Mouse (Mus musculus) embryonic facial prominence, embryonic 10.5 days (tissue): ENCODE results near the gene Zfp120. TPM values are rescaled to one million over a fixed set of nuclear protein-coding genes. Genes with fewer than 3 reads are reported as not detected.
"Not testable (repeated sequence)": the region's sequence is repeated elsewhere in the genome, so short reads cannot be mapped to it uniquely, and the experiment has no call there.

Experiments used
- DNase-seq: peaks from one replicate; pipeline ENCODE4 v3.0.0-alpha.2; 2017; ENCODE audit warnings: low spot score
- H3K27ac ChIP-seq: fragments of 300-500 bp; sonication (generic); replicated peaks from 2 replicates; pipeline ENCODE4 v1.5.1; 2016; ENCODE audit warnings: mild to moderate bottlenecking
- H3K27me3 ChIP-seq: fragments of 300-500 bp; sonication (generic); replicated peaks from 2 replicates; pipeline ENCODE4 v1.6.1; 2016; ENCODE audit warnings: low read depth, mild to moderate bottlenecking; ENCODE audit not compliant: poor library complexity, severe bottlenecking
- H3K36me3 ChIP-seq: fragments of 300-500 bp; sonication (generic); replicated peaks from 2 replicates; pipeline ENCODE4 v1.6.1; 2016; ENCODE audit warnings: mild to moderate bottlenecking, moderate library complexity
- H3K4me1 ChIP-seq: fragments of 300-500 bp; sonication (generic); 2 replicates; pipeline ENCODE4 v1.6.1; 2016
- H3K4me3 ChIP-seq: fragments of 300-500 bp; sonication (generic); 2 replicates; pipeline ENCODE4 v1.5.1; 2016; ENCODE audit warnings: mild to moderate bottlenecking, moderate library complexity
- H3K9me3 ChIP-seq: fragments of 300-500 bp; sonication (generic); 2 replicates; pipeline ENCODE4 v1.6.1; 2016; ENCODE audit warnings: mild to moderate bottlenecking
- WGBS: fragments of 180-500 bp; shearing (Covaris S2); methylation state at CpG from one replicate; pipeline ENCODE4 v1.1.7; 2016; 5-methylcytosine and 5-hydroxymethylcytosine counted together
- polyA plus RNA-seq: library from polyadenylated mRNA; unstranded; fragments of >200 nt; fragmentation: Nextera tagmentation; extraction: Ambion mirVana; gene quantifications from 2 replicates; pipeline ENCODE4 v1.2.1, GENCODE M21; 2016

The Zfp120 gene
- polyA plus RNA-seq, result 5.3 and 5.5 TPM in 2 replicates

DNA sequence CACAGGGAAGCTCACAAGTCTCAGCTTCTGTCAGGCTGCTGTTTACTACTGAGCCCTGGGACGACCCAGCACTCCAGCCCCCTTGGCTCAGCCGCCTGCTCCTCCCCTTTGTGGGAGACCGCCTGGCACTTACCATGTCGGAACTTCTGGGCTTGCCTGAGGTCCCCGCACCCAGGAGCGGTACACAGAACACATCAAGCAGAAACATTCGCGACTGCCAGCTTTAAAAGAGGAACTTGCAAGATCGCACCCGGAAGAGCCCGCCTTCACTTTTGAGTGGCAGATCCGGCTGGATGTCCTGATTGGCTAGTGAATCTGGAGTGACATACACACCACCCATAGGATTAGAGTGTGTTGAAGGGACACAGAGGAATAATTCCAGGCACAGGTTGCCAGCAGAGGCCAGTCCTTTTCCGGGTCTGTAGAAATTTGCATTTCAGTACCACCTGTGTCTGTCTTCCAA is at the start of gene Zfp120:
TSS of gene Zfp120 (minus strand) at position 274 of the 463 bp plus-strand sequence.
- DNase-seq, result peak; percentile 85
- Histone ChIP-seq H3K27me3 (no peaks in the 10 kb centered on the region), H3K27ac (peak within 1 kb of the TSS; percentile 84), H3K9me3 (peaks cover 4% of the 10 kb centered on the region), H3K4me1 (peaks cover 6% of the 10 kb centered on the region), H3K4me3 (peak within 1 kb of the TSS; percentile 88), H3K36me3 (peaks cover 20% of the 10 kb centered on the region)
- under 1% methylated on average over 13 of the region's 13 CpGs for WGBS

DNA sequence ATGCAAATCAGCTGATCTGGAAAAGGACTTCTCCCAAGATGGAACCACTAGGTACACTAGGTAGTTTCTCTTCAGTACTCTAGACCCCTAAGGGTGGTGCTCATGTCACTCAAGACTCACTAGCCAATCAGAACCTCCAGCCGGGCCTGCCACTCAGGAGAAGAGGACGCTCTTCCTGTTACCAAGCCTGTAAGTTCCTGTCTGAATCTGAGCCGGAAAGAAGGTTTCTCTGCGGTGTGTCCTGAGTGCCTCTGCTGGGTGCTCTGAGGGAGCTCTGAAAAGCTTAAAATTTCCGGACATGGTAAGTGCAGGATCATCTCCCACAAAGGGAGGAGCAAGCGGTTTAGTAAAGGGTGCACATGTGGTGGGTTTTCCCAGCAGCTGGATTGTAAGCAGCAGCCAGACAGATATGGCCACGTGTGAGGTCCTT is 45.1 kb upstream of the Zfp120 start, which contains the start of gene Gm14139:
TSS of gene Gm14139 (plus strand) at position 186 of the 430 bp plus-strand sequence.
- H3K4me1 ChIP-seq, H3K27me3 ChIP-seq, DNase-seq, H3K4me3 ChIP-seq, H3K36me3 ChIP-seq, H3K27ac ChIP-seq: not testable (repeated sequence)
- 76% methylated on average over 7 of the region's 7 CpGs for WGBS
- peaks cover 11% of the 10 kb centered on the region for H3K9me3 ChIP-seq

DNA sequence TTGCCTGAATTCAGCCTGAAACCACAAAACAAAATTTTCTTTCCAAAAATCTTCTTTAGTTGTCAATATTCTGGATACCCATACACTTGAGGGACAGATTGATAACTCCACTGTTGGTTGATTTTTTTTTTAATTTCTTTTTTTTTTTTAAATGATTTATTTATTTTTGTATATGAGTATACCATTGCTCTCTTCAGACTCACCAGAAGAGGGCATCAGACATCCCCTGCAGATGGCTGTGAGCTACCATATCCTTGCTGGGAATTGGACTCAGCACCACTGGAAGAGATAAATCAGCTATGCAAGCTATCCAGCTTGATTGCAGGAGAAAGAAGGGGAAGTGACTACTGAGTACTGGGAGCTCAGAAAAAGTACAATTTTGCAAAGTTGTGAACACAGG is 44.5 kb upstream of the Zfp120 start:
- DNase-seq, H3K4me1 ChIP-seq, H3K36me3 ChIP-seq, H3K27me3 ChIP-seq, H3K4me3 ChIP-seq, H3K27ac ChIP-seq: not testable (repeated sequence)
- peaks cover 11% of the 10 kb centered on the region for H3K9me3 ChIP-seq

DNA sequence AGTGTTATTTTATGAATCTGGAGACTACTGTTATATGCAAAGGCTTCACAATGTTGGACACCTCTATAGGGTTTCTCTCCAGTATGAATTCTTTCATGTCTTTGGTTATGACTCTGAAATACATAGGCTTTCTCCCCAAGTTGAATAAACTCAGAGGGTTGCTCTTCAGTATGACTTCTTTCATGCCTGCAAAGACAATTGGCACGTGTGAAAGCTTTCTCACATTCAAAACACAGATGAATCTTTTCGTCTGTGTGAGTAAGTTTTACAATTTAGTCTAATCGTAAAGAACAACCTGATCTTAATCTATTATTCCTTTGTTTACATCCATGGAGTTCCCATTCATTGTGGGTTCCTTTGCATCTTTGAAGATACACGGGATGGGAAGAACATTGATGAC is 43.1 kb upstream of the Zfp120 start, which contains the start of gene Gm10770:
TSS of gene Gm10770 (minus strand) at position 101 of the 400 bp plus-strand sequence.
- H3K36me3 ChIP-seq, H3K27ac ChIP-seq, H3K4me3 ChIP-seq, DNase-seq, H3K4me1 ChIP-seq, H3K27me3 ChIP-seq: not testable (repeated sequence)
- H3K9me3 ChIP-seq, result peaks cover 16% of the 10 kb centered on the region
- WGBS, result 79% methylated on average over 4 of the region's 4 CpGs

DNA sequence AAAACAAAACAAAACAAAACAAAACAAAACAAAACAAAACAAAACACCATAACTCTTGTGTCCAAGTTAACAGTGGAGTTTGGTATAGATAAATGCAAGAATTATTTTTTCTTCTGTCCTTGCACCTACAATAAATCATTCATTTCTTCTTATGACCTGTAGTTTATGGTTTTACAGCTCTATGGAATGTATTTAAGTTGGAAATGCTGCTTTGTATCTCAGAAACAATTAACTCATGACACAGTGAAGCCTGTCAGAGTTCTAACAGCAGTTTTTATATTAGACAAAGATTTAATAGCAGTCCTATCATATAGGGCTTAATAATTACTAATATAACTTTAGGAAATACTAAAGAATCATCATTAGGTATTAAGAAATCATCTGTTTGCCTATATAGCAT is 37.3 kb upstream of the Zfp120 start:
- DNase-seq, result no peak
- H3K27me3 ChIP-seq, result no peaks in the 10 kb centered on the region
- H3K4me3 ChIP-seq, result no peak overlapping the region
- H3K9me3 ChIP-seq, result peaks cover 11% of the 10 kb centered on the region
- no peaks in the 10 kb centered on the region for H3K36me3 ChIP-seq
- H3K27ac ChIP-seq, result no peak overlapping the region
- H3K4me1 ChIP-seq, result no peaks in the 10 kb centered on the region

DNA sequence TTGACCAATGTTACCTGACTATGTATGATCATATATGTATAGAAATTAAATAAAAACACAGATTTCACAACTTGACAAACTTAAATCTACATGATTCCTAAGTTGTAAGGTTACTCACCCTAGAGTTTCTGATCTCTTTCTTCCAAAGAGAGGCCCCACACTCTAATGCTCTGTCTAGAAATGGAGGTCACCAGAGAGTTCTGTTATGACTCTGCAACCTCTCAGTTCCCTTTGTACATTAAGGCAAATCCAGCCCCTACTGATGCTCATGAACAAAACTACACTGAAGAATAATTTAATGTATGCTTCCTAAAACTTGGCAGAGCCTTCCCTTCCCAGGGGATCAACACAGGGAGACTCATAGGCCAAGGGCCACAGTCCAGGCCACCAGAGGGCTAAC is 30.2 kb upstream of the Zfp120 start:
- H3K4me1 ChIP-seq, result no peaks in the 10 kb centered on the region
- H3K27ac ChIP-seq, result no peak overlapping the region
- H3K9me3 ChIP-seq, result 0 out of 2 replicates have a peak, but pooled peaks cover 3% of the 10 kb centered on the region
- no peaks in the 10 kb centered on the region for H3K36me3 ChIP-seq
- DNase-seq, result no peak
- H3K27me3 ChIP-seq, result no peaks in the 10 kb centered on the region
- no peak overlapping the region for H3K4me3 ChIP-seq

DNA sequence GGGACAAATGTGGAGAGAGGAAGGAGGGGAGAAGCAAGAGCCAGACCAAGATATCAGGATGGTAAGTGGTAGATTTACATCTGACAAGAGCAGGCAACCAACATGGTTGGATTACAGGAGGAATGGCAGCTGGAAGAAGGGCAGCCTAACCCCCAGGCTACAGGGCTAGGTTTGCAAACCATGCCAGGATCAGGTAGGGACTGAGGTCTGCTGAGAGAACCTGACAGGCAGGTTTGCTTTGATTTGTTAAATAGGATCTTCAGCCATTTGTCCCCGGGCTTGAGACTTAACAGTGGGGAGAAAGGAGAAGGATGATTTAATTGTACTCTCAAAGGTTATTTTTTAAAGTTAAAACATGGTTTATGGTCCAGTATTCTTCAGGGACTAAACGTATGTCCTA is 3.7 kb downstream of the Zfp120 start:
- Histone ChIP-seq H3K27me3 (no peaks in the 10 kb centered on the region), H3K4me3 (no peak overlapping the region), H3K4me1 (peaks cover 6% of the 10 kb centered on the region), H3K36me3 (peaks cover 49% of the 10 kb centered on the region), H3K9me3 (peaks cover 28% of the 10 kb centered on the region), H3K27ac (no peak overlapping the region)
- 81% methylated on average over 2 of the region's 2 CpGs for WGBS
- DNase-seq, result no peak

DNA sequence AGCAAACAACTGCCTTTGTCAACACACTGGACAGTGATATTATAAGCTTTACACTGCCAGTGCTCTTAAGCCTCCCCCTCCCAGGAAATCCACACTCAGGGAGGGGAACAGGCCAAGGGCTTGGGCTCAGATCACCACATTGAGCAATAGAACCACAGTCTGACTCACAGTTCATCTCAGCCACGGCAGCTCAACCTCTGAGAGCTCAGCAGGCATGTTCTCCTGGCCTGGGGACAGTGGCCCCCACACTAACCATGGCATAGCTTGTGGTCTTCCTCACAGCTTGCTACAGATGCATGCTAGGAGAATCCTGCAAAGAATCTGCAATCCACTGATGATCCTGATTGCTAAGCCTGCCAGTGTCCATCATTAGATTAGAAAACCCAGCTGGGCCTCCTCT is 4.5 kb downstream of the Zfp120 start:
- Histone ChIP-seq H3K36me3 (peaks cover 50% of the 10 kb centered on the region), H3K9me3 (peaks cover 29% of the 10 kb centered on the region)
- H3K4me1 ChIP-seq, DNase-seq, H3K4me3 ChIP-seq, H3K27ac ChIP-seq, H3K27me3 ChIP-seq: not testable (repeated sequence)
- WGBS, result 77% methylated on average over 1 of the region's 1 CpGs

DNA sequence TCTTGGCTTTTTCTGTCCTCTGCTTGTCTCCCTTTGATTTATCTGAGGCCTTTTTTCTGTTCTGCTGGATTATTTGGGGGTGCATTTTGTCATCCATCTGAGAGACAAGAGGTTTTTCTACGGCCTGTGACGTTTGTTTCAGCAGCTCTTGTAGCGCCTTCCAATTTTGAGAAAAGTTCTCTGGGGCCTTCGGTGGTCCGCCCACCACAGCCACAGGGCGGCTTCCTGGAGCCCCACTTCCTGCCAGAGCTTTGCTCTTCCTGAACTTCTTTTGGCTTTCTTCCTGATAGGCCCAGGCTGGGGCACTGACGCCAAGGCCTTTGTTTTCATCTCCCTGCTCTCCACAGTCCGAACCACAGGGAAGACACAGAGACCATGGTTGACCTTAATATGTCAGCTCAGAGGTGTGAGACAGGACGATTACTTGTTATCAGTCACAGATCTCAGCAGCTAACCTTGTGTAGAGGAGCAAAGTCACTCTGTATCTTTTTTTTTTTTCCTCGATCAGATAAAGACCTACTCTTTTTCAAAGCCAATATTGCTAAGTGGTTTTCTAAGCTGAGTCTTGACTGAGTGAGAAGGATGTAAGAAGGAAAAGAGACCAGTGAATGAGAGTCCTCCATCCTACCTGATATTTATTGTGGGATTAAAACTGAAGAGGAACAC is 25.1 kb downstream of the Zfp120 start:
- no peaks in the 10 kb centered on the region for H3K4me1 ChIP-seq
- WGBS, result 88% methylated on average over 10 of the region's 10 CpGs

DNA sequence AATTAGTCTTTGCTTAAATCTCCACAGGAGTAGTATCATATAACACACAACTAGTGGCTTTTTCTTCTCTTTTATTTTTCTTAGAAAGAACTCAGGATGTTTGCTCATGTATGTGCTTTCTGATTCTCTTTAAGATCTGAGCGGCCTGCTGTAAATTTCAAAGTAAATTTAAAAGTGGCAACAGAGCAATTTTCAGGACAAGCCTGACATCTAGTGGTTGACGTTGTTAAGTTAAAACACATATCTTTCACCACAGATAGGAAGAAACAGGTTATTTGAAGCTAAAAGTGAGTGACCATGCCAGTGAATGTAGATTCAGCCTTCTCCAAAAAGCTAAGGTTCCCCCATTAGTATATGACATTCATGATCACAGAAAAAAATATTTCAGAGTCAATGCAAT is 36.9 kb downstream of the Zfp120 start:
- H3K27me3 ChIP-seq, H3K4me3 ChIP-seq, H3K9me3 ChIP-seq, DNase-seq, H3K4me1 ChIP-seq, H3K36me3 ChIP-seq, H3K27ac ChIP-seq: not testable (repeated sequence)
- 28% methylated on average over 2 of the region's 2 CpGs for WGBS

More for the DNA sequence above, 25.1 kb downstream of the Zfp120 start:
- no peak for DNase-seq
- peaks cover 33% of the 10 kb centered on the region for H3K36me3 ChIP-seq
- H3K27ac ChIP-seq, result no peak overlapping the region
- H3K4me3 ChIP-seq, result no peak overlapping the region
- peaks cover 8% of the 10 kb centered on the region; the same call in 1 of the 2 replicates for H3K9me3 ChIP-seq
- H3K27me3 ChIP-seq, result no peaks in the 10 kb centered on the region

Other genes with a start within 250 kb of the Zfp120 start
- gene Gm10770, start 43.0 kb upstream of the Zfp120 start, polyA plus RNA-seq, result not detected in 2 replicates
- not detected in 2 replicates for gene Gm14139, start 45.0 kb upstream of the Zfp120 start, polyA plus RNA-seq
- gene Zfp937, start 81.4 kb upstream of the Zfp120 start, polyA plus RNA-seq, result 11.2 and 11.6 TPM in 2 replicates
- gene Gm21994, start 118.9 kb upstream of the Zfp120 start, polyA plus RNA-seq, result 5.5 and 5.9 TPM in 2 replicates
- not detected in 2 replicates for gene Gm14124, start 120.8 kb upstream of the Zfp120 start, polyA plus RNA-seq
- gene Gm10130, start 187.0 kb upstream of the Zfp120 start, polyA plus RNA-seq, result 2.6 and 3.3 TPM in 2 replicates
- gene 3300002I08Rik, start 226.1 kb upstream of the Zfp120 start, polyA plus RNA-seq, result 9.4 and 9.9 TPM in 2 replicates